Mouse (Mus musculus): ENCODE results near the gene Yy1. TPM values are rescaled to one million over a fixed set of nuclear protein-coding genes. Genes with fewer than 3 reads are reported as not detected.

The Yy1 gene
- polyA plus RNA-seq, 2 experiments, result 7.9 to 11.8 TPM

DNA sequence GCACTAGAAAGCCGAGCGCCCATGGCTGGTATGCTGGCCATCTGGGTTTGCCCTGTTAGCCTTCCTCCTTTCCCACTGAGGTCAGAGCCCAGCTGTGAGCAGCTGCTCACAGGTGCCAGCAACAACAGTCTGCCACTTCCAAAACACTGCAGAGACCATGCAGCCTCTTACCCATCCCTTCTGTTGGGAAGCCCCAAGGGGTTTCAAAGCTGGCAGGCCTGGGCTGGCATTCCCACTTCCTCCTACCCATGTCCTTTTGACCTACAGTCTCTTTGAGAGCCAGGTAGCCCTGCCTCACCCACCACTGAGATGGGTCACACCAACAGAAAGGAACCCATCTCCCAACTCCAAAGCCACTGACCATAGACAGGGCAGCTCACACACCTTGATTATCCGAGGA, 40.6 kb downstream of the Yy1 start:
- 80% methylated on average over 3 of the region's 3 CpGs for WGBS (ENCODE audit: insufficient replicate concordance)
- Histone ChIP-seq H3K4me1 (replicated peaks; ENCODE audit: control insufficient read depth in 2 of 2, insufficient read depth in 2 of 2, low read length in 1 of 2) (peaks cover 6 to 12% of the 10 kb centered on the region in 2 experiments), H3K9me3 (ENCODE audit: control insufficient read depth, low read length) (no peaks in the 10 kb centered on the region), H3K27ac (no peak overlapping the region), H3K4me2 (ENCODE audit: low read depth) (no peak overlapping the region), H3K36me3 (replicated peaks; ENCODE audit: control insufficient read depth, insufficient read depth, low read depth) (no peaks in the 10 kb centered on the region), H3K27me3 (ENCODE audit: control insufficient read depth, insufficient read depth, low read length) (no peaks in the 10 kb centered on the region), H3K9ac (replicated peaks) (no peak overlapping the region), H3K4me3 (ENCODE audit: insufficient read depth in 1 of 2, low read depth in 2 of 2, low read length in 2 of 2) (no peak overlapping the region)
- TF ChIP-seq EP300 (IDR thresholded peaks at IDR 0.05; ENCODE audit: low read depth) (no peak), CTCF (IDR thresholded peaks at IDR 0.05; ENCODE audit: low read depth) (no peak)
- DNase-seq (ENCODE audit: low read depth in 3 of 3, low spot score in 3 of 3), result no peak
- ATAC-seq (ENCODE audit: insufficient read depth), result no peak

DNA sequence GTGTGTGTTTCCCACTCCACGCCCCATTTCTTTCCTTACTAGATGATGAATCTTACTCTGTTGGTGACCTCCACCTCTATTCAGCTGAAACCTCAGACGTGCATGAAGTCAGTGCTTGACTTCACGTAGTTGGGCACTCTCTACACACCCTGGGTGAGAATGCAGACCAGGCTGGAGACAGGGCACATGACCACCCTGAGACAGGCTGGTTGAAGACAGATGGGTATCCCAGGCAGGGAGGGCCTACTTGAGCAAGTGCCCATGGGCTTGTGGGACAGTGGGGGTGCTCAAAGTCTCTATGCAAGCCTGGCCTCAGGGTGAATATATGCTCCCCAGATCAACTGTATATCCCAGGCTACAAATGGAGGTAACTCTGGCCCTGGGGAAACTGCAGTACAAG, 41.6 kb downstream of the Yy1 start:
- no peaks in the 10 kb centered on the region for H3K27me3 ChIP-seq (ENCODE audit: control insufficient read depth, insufficient read depth, low read length)
- H3K36me3 ChIP-seq (replicated peaks; ENCODE audit: control insufficient read depth, insufficient read depth, low read depth), result no peaks in the 10 kb centered on the region
- H3K27ac ChIP-seq, result no peak overlapping the region
- H3K4me1 ChIP-seq (replicated peaks; ENCODE audit: control insufficient read depth in 2 of 2, insufficient read depth in 2 of 2, low read length in 1 of 2), result peaks cover 6 to 12% of the 10 kb centered on the region in 2 experiments
- H3K9ac ChIP-seq (replicated peaks), result no peak overlapping the region
- TF ChIP-seq CTCF (IDR thresholded peaks at IDR 0.05; ENCODE audit: low read depth), result no peak
- TF ChIP-seq EP300 (IDR thresholded peaks at IDR 0.05; ENCODE audit: low read depth), result no peak
- 78% methylated on average over 3 of the region's 3 CpGs for WGBS (ENCODE audit: insufficient replicate concordance)
- DNase-seq (ENCODE audit: low read depth in 3 of 3, low spot score in 3 of 3), result no peak
- H3K4me2 ChIP-seq (ENCODE audit: low read depth), result no peak overlapping the region
- ATAC-seq (ENCODE audit: insufficient read depth), result no peak
- H3K9me3 ChIP-seq (ENCODE audit: control insufficient read depth, low read length), result no peaks in the 10 kb centered on the region
- H3K4me3 ChIP-seq (ENCODE audit: insufficient read depth in 1 of 2, low read depth in 2 of 2, low read length in 2 of 2), result no peak overlapping the region

DNA sequence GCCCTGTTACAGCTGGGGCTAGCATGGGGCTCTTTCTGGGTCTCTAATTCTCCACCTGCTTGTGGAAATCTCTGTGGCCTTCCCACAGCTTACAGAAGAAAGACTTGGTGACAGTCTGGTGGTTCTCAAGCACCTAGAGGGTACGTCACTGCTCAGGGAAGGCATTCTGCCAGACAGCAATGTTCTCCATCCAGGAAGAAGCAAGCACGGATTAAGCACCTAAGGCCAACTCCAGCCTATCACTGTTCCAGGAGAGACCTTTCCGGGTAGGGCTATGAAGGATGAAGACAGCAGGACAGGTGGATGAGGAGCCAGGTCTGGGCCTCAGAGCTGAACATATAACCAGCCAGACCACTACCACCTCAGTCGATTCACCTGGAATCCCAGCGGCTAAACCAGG, 42.0 kb downstream of the Yy1 start:
- Histone ChIP-seq H3K9ac (replicated peaks) (no peak overlapping the region), H3K9me3 (ENCODE audit: control insufficient read depth, low read length) (no peaks in the 10 kb centered on the region), H3K4me3 (ENCODE audit: insufficient read depth in 1 of 2, low read depth in 2 of 2, low read length in 2 of 2) (peak overlapping the region; percentile 41 to 60; a peak in 3 of 4 replicates), H3K36me3 (replicated peaks; ENCODE audit: control insufficient read depth, insufficient read depth, low read depth) (no peaks in the 10 kb centered on the region), H3K4me2 (ENCODE audit: low read depth) (peak overlapping the region; percentile 82), H3K27me3 (ENCODE audit: control insufficient read depth, insufficient read depth, low read length) (no peaks in the 10 kb centered on the region), H3K4me1 (replicated peaks; ENCODE audit: control insufficient read depth in 2 of 2, insufficient read depth in 2 of 2, low read length in 1 of 2) (peaks cover 6 to 12% of the 10 kb centered on the region in 2 experiments), H3K27ac (no peak overlapping the region)
- DNase-seq (ENCODE audit: low read depth in 3 of 3, low spot score in 3 of 3), result no peak
- TF ChIP-seq EP300 (IDR thresholded peaks at IDR 0.05; ENCODE audit: low read depth), result no peak
- TF ChIP-seq CTCF (IDR thresholded peaks at IDR 0.05; ENCODE audit: low read depth), result no peak
- ATAC-seq (ENCODE audit: insufficient read depth), result no peak
- 53% methylated on average over 5 of the region's 5 CpGs for WGBS (ENCODE audit: insufficient replicate concordance)

DNA sequence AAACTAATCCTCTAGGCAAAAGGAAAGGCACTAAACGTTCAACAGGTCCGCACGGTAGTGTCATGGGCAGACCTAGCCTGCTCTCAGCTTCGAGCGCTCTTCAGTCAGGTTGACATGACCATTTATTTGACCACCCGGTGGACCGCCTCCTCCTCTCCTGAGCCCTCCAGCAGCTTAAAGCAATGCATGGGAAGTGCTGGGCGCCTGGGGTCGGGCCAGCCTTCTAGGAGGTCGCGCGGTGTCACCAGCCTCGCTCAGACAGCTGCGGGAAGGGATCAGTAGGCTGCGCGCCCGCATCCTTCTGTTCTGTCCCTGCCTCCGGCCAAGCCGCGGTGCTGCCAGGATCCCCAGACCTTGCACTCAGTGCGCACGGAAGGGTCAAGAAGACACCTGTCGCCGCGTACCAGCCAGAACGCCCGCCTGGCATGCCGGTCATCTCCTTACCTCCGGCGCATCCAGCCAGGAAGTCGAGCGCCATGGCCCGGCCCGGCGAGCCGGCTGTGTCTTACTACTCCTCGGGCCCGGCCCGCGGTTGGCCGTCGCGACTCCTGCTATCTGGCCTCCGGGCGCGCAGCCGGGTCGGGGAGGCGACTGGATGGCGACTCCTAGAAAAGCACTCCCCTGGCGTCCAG, 42.6 kb downstream of the Yy1 start:
- Histone ChIP-seq H3K4me1 (replicated peaks; ENCODE audit: control insufficient read depth in 2 of 2, insufficient read depth in 2 of 2, low read length in 1 of 2) (peaks cover 6 to 12% of the 10 kb centered on the region in 2 experiments), H3K9ac (replicated peaks) (peak overlapping the region; percentile 25), H3K9me3 (ENCODE audit: control insufficient read depth, low read length) (no peaks in the 10 kb centered on the region), H3K4me2 (ENCODE audit: low read depth) (peak overlapping the region; percentile 82), H3K27ac (no peak overlapping the region), H3K27me3 (ENCODE audit: control insufficient read depth, insufficient read depth, low read length) (no peaks in the 10 kb centered on the region), H3K4me3 (ENCODE audit: insufficient read depth in 1 of 2, low read depth in 2 of 2, low read length in 2 of 2) (peak overlapping the region; percentile 41 to 60), H3K36me3 (replicated peaks; ENCODE audit: control insufficient read depth, insufficient read depth, low read depth) (no peaks in the 10 kb centered on the region)
- WGBS (ENCODE audit: insufficient replicate concordance), result 6% methylated on average over 49 of the region's 51 CpGs
- DNase-seq (ENCODE audit: low read depth in 3 of 3, low spot score in 3 of 3) (no peak), ATAC-seq (ENCODE audit: insufficient read depth) (peak; percentile 9)
- TF ChIP-seq EP300 (IDR thresholded peaks at IDR 0.05; ENCODE audit: low read depth), result no peak
- TF ChIP-seq CTCF (IDR thresholded peaks at IDR 0.05; ENCODE audit: low read depth), result no peak; the same call in 1 of the 2 replicates

DNA sequence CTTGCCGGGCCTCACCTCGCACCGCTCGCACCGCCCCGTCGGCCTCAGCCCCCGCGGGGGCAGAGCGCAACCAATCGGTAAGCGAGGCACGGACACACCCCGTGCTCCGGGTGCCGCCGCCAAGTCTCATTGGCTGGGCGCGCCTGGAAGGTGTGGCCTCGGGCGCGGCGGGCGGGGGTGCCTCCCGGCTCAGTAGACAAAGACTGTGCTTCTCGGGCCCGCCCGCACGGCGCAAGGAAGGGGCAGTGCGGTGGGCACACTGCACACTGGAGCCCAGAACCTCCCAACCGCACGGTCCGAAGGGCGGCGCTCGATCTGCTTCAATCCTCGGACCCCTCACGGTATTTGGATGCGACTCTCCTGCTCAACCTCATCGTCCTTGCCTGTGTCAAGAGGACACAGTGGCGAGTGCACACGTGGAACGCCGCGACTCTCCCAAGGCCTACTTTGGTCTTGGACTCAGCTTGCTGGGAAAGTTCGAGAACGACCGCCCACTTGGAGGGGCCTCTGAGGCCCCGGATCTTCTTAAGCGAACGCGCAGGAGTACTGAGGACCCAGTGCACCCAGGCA, 43.2 kb downstream of the Yy1 start, which contains the start of the genes Slc25a29 and Slc25a47:
Gene Slc25a29 (minus strand): TSS at position 44 of the 570 bp plus-strand sequence.
Gene Slc25a47 (plus strand): TSS at position 207 of the 570 bp plus-strand sequence.
- Histone ChIP-seq H3K9me3 (ENCODE audit: control insufficient read depth, low read length) (no peaks in the 10 kb centered on the region), H3K27ac (no peak within 1 kb of the TSS), H3K36me3 (replicated peaks; ENCODE audit: control insufficient read depth, insufficient read depth, low read depth) (no peaks in the 10 kb centered on the region), H3K9ac (replicated peaks) (peak within 1 kb of the TSS; percentile 55), H3K4me2 (ENCODE audit: low read depth) (peak within 1 kb of the TSS; percentile 82), H3K27me3 (ENCODE audit: control insufficient read depth, insufficient read depth, low read length) (no peaks in the 10 kb centered on the region), H3K4me1 (replicated peaks; ENCODE audit: control insufficient read depth in 2 of 2, insufficient read depth in 2 of 2, low read length in 1 of 2) (peaks cover 6 to 12% of the 10 kb centered on the region in 2 experiments), H3K4me3 (ENCODE audit: insufficient read depth in 1 of 2, low read depth in 2 of 2, low read length in 2 of 2) (peak within 1 kb of the TSS; percentile 60)
- under 1% methylated on average over 51 of the region's 53 CpGs for WGBS (ENCODE audit: insufficient replicate concordance)
- peak; percentile 98 for ATAC-seq (ENCODE audit: insufficient read depth)
- no peak; the same call in 1 of the 2 replicates for TF ChIP-seq CTCF (IDR thresholded peaks at IDR 0.05; ENCODE audit: low read depth)
- TF ChIP-seq EP300 (IDR thresholded peaks at IDR 0.05; ENCODE audit: low read depth), result no peak
- DNase-seq (ENCODE audit: low read depth in 3 of 3, low spot score in 3 of 3), result peak; percentile 89 to 92 (median 90)
